Mouse (Mus musculus): ENCODE measurements around the gene 5730409E04Rik. TPM values are rescaled to one million over a fixed set of nuclear protein-coding genes. Genes with fewer than 3 reads are reported as not detected.
A peak's percentile ranks its signal among the peaks of the same experiment; 100 is the strongest.

5730409E04Rik gene
- polyA plus RNA-seq, 1 experiment from 2014 or later: 2.6 TPM

- Histone ChIP-seq H3K4me3 (ENCODE audit: low read depth, low read length) (no peak overlapping the region), H3K36me3 (ENCODE audit: insufficient read depth, low read length) (no peaks in the 10 kb centered on the region), H3K9me3 (ENCODE audit: low read length) (no peaks in the 10 kb centered on the region), H3K4me1 (ENCODE audit: insufficient read depth, low read depth, low read length) (no peaks in the 10 kb centered on the region), H3K27ac (ENCODE audit: low read length) (no peak overlapping the region), H3K4me2 (replicated peaks; ENCODE audit: low read depth, low read length) (no peak overlapping the region), H3K9ac (replicated peaks; ENCODE audit: low read depth) (no peak overlapping the region), H3K27me3 (replicated peaks; ENCODE audit: insufficient read depth, low read length) (no peaks in the 10 kb centered on the region)
- DNase-seq (ENCODE audit: low spot score): no peak
- 76% methylated on average over 4 of the region's 4 CpGs for WGBS
- no peak for ATAC-seq
- no peak for TF ChIP-seq CTCF (IDR thresholded peaks at IDR 0.05)
- no peak for TF ChIP-seq EP300 (IDR thresholded peaks at IDR 0.05)
Measured at GRCm38 (mm10) chr4:126605751-126606150, 3.9 kb upstream of the 5730409E04Rik start.

- WGBS: 87% methylated on average over 17 of the region's 17 CpGs
- TF ChIP-seq EP300 (IDR thresholded peaks at IDR 0.05) (no peak), CTCF (IDR thresholded peaks at IDR 0.05) (no peak)
- no peaks in the 10 kb centered on the region for H3K4me1 ChIP-seq (ENCODE audit: insufficient read depth, low read depth, low read length)
Measured at GRCm38 (mm10) chr4:126611991-126612390, 2.4 kb downstream of the 5730409E04Rik start.

GRCm38 (mm10) chr4:126616312-126616711 is 6.7 kb downstream of the 5730409E04Rik start:
- 74% methylated on average over 4 of the region's 4 CpGs for WGBS
- ATAC-seq: no peak
- Histone ChIP-seq H3K9ac (replicated peaks; ENCODE audit: low read depth) (no peak overlapping the region), H3K4me3 (ENCODE audit: low read depth, low read length) (no peak overlapping the region), H3K4me2 (replicated peaks; ENCODE audit: low read depth, low read length) (no peak overlapping the region), H3K4me1 (ENCODE audit: insufficient read depth, low read depth, low read length) (no peaks in the 10 kb centered on the region), H3K36me3 (ENCODE audit: insufficient read depth, low read length) (no peaks in the 10 kb centered on the region), H3K27ac (ENCODE audit: low read length) (no peak overlapping the region), H3K27me3 (replicated peaks; ENCODE audit: insufficient read depth, low read length) (no peaks in the 10 kb centered on the region), H3K9me3 (ENCODE audit: low read length) (no peaks in the 10 kb centered on the region)
- TF ChIP-seq EP300 (IDR thresholded peaks at IDR 0.05) (no peak), CTCF (IDR thresholded peaks at IDR 0.05) (no peak)
- DNase-seq (ENCODE audit: low spot score): no peak

More at GRCm38 (mm10) chr4:126611991-126612390, 2.4 kb downstream of the 5730409E04Rik start:
- DNase-seq (ENCODE audit: low spot score) (no peak), ATAC-seq (no peak)
- Histone ChIP-seq H3K4me3 (ENCODE audit: low read depth, low read length) (no peak overlapping the region), H3K36me3 (ENCODE audit: insufficient read depth, low read length) (no peaks in the 10 kb centered on the region), H3K27ac (ENCODE audit: low read length) (no peak overlapping the region), H3K4me2 (replicated peaks; ENCODE audit: low read depth, low read length) (no peak overlapping the region), H3K9ac (replicated peaks; ENCODE audit: low read depth) (no peak overlapping the region), H3K27me3 (replicated peaks; ENCODE audit: insufficient read depth, low read length) (no peaks in the 10 kb centered on the region), H3K9me3 (ENCODE audit: low read length) (no peaks in the 10 kb centered on the region)

- no peaks in the 10 kb centered on the region for H3K36me3 ChIP-seq (ENCODE audit: insufficient read depth, low read length)
- no peak overlapping the region for H3K27ac ChIP-seq (ENCODE audit: low read length)
- H3K9ac ChIP-seq (replicated peaks; ENCODE audit: low read depth): no peak overlapping the region
- no peaks in the 10 kb centered on the region for H3K4me1 ChIP-seq (ENCODE audit: insufficient read depth, low read depth, low read length)
- peak overlapping the region; percentile 6; the same call in 1 of the 2 replicates for H3K4me3 ChIP-seq (ENCODE audit: low read depth, low read length)
- H3K9me3 ChIP-seq (ENCODE audit: low read length): no peaks in the 10 kb centered on the region
- H3K27me3 ChIP-seq (replicated peaks; ENCODE audit: insufficient read depth, low read length): no peaks in the 10 kb centered on the region
- WGBS: 4% methylated on average over 26 of the region's 33 CpGs
- DNase-seq (ENCODE audit: low spot score) (peak; percentile 44), ATAC-seq (peak; percentile 28; the same call in 1 of the 2 replicates)
- TF ChIP-seq EP300 (IDR thresholded peaks at IDR 0.05) (no peak), CTCF (IDR thresholded peaks at IDR 0.05) (no peak)
- peak overlapping the region; percentile 44 for H3K4me2 ChIP-seq (replicated peaks; ENCODE audit: low read depth, low read length)
Measured at GRCm38 (mm10) chr4:126619691-126620330, 10.2 kb downstream of the 5730409E04Rik start.

GRCm38 (mm10) chr4:126620349-126620874 is 10.8 kb downstream of the 5730409E04Rik start:
- no peak for TF ChIP-seq CTCF (IDR thresholded peaks at IDR 0.05)
- no peak for TF ChIP-seq EP300 (IDR thresholded peaks at IDR 0.05)
- H3K9me3 ChIP-seq (ENCODE audit: low read length): no peaks in the 10 kb centered on the region
- H3K4me1 ChIP-seq (ENCODE audit: insufficient read depth, low read depth, low read length): no peaks in the 10 kb centered on the region
- H3K4me3 ChIP-seq (ENCODE audit: low read depth, low read length): 0 out of 2 replicates have a peak overlapping the region, but pooled peaks have one; percentile 6
- no peaks in the 10 kb centered on the region for H3K27me3 ChIP-seq (replicated peaks; ENCODE audit: insufficient read depth, low read length)
- peak overlapping the region; percentile 44 for H3K4me2 ChIP-seq (replicated peaks; ENCODE audit: low read depth, low read length)
- no peak overlapping the region for H3K27ac ChIP-seq (ENCODE audit: low read length)
- no peaks in the 10 kb centered on the region for H3K36me3 ChIP-seq (ENCODE audit: insufficient read depth, low read length)
- H3K9ac ChIP-seq (replicated peaks; ENCODE audit: low read depth): no peak overlapping the region
- 30% methylated on average over 13 of the region's 13 CpGs for WGBS
- no peak for DNase-seq (ENCODE audit: low spot score)
- ATAC-seq: no peak

- WGBS: 6% methylated on average over 23 of the region's 23 CpGs
- Histone ChIP-seq H3K4me2 (replicated peaks; ENCODE audit: low read depth, low read length) (peak overlapping the region; percentile 52), H3K4me3 (ENCODE audit: low read depth, low read length) (peak overlapping the region; percentile 17), H3K36me3 (ENCODE audit: insufficient read depth, low read length) (no peaks in the 10 kb centered on the region), H3K27ac (ENCODE audit: low read length) (no peak overlapping the region), H3K4me1 (ENCODE audit: insufficient read depth, low read depth, low read length) (no peaks in the 10 kb centered on the region), H3K9ac (replicated peaks; ENCODE audit: low read depth) (0 out of 2 replicates have a peak overlapping the region, but pooled peaks have one; percentile 12), H3K9me3 (ENCODE audit: low read length) (no peaks in the 10 kb centered on the region), H3K27me3 (replicated peaks; ENCODE audit: insufficient read depth, low read length) (no peaks in the 10 kb centered on the region)
- ATAC-seq (peak; percentile 32; the same call in 1 of the 2 replicates), DNase-seq (ENCODE audit: low spot score) (peak; percentile 57)
- no peak for TF ChIP-seq EP300 (IDR thresholded peaks at IDR 0.05)
- TF ChIP-seq CTCF (IDR thresholded peaks at IDR 0.05): peak; percentile 54
Measured at GRCm38 (mm10) chr4:126627021-126627681, 17.5 kb downstream of the 5730409E04Rik start.

Measured in lung, postnatal 0 days (tissue).